Mouse (Mus musculus) intestine, embryonic 14.5 days (tissue): Measurements from ENCODE around the gene Sptan1. TPM values are rescaled to one million over a fixed set of nuclear protein-coding genes. Genes with fewer than 3 reads are reported as not detected.

ENCODE experiments used
- ATAC-seq: fragments of 200-750 bp; cut with Nextera tagmentation; replicated peaks from 2 replicates; pipeline ENCODE4 v1.8.0; 2017; ENCODE audit warnings: low read depth, moderate number of reproducible peaks, moderate TSS enrichment, moderate library complexity; ENCODE audit not compliant: low FRiP score, low TSS enrichment
- DNase-seq: peaks from one replicate; pipeline ENCODE4 v3.0.0-alpha.2; 2018; ENCODE audit warnings: low spot score
- H3K27ac ChIP-seq: fragments of 300-500 bp; sonication (generic); 2 replicates; pipeline ENCODE4 v1.5.1; 2014; ENCODE audit warnings: low read depth, mild to moderate bottlenecking, control low read depth
- H3K27me3 ChIP-seq: fragments of 300-500 bp; sonication (generic); replicated peaks from 2 replicates; pipeline ENCODE4 v1.6.1; 2014; ENCODE audit warnings: low read length, control low read depth; ENCODE audit not compliant: control insufficient read depth, insufficient read depth
- H3K36me3 ChIP-seq: fragments of 300-500 bp; sonication (generic); 2 replicates; pipeline ENCODE4 v1.6.1; 2014; ENCODE audit warnings: low read length, control low read depth; ENCODE audit not compliant: control insufficient read depth, insufficient read depth
- H3K4me1 ChIP-seq: fragments of 300-500 bp; sonication (generic); replicated peaks from 2 replicates; pipeline ENCODE4 v1.6.1; 2014; ENCODE audit warnings: low read length, control low read depth, mixed read lengths; ENCODE audit not compliant: control insufficient read depth, insufficient read depth
- H3K4me2 ChIP-seq: fragments of 300-500 bp; sonication (generic); 2 replicates; pipeline ENCODE4 v1.6.1; 2014; ENCODE audit warnings: low read length
- H3K4me3 ChIP-seq: fragments of 300-500 bp; sonication (generic); 2 replicates; pipeline ENCODE4 v1.5.1; 2014; ENCODE audit warnings: low read depth, low read length, control low read depth, mixed read lengths
- H3K9ac ChIP-seq: fragments of 300-500 bp; sonication (generic); 2 replicates; pipeline ENCODE4 v1.6.1; 2014; ENCODE audit warnings: mild to moderate bottlenecking, low read length
- H3K9me3 ChIP-seq: fragments of 300-500 bp; sonication (generic); 2 replicates; pipeline ENCODE4 v1.6.1; 2016; ENCODE audit warnings: low read length, control low read depth; ENCODE audit not compliant: control insufficient read depth
- WGBS: fragments of 180-500 bp; shearing (Covaris S2); extraction: QIAGEN DNeasy Blood & Tissue Kit; methylation state at CpG from one replicate; pipeline ENCODE4 v1.1.7; 2014; 5-methylcytosine and 5-hydroxymethylcytosine counted together
- polyA plus RNA-seq: library from polyadenylated mRNA; unstranded; fragments of >200 nt; fragmentation: Nextera tagmentation; extraction: Ambion mirVana; gene quantifications from 2 replicates; pipeline ENCODE4 v1.2.1, GENCODE M21; 2014

Gene Sptan1
- polyA plus RNA-seq, 1 experiment from 2014 or later = 131 TPM

- H3K36me3 ChIP-seq = no peaks in the 10 kb centered on the region
- no peak overlapping the region for H3K9ac ChIP-seq
These were observed 93.1 kb downstream of the Sptan1 start for GRCm38 (mm10) chr2:30058418-30058817.

DNA sequence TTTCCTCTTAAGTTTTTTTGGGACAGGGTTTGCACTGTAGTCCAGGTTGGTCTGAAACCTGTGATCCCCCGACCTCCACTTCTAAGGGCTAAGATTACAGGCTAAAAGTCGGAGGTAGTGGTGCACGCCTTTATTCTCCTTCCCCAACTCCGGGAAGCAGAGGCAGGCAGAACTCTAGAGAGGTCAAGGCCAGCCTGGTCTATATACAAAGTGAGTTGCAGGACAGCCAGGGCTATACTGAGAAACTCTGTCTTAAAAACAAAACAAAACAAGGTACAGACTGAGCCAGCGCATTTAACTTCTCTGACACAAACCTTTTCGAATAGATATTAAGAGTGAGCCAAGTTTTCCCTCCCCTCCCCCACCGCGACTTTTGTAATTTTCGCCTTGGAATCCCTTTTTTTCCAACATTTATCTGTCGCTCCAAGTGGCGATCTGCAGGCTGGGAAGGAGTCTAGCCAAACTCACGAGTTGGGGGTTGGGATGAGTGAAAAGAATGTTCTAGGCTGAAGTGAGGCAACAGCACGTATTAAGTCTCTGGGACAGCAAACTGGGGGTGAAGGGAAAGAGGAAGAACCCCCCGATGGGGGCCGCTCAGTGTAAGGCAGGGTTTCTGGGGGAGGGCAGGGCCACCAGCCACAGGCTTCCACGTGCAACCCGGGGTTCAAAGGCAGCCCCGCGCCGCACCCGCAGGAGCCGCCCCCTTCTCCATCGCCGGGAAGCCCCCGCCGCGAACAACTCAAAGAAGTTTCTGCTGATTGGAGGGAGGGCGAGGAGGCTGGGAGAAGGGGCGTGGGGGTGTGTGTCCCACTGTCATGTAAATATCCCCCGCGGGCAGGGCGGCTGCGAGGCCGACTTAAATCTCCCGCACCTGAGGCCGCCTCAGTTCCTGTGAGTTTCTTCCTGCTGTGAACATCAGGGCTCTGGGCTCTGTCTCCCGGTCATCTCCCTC lies 96.1 kb downstream of the Sptan1 start:
- WGBS = 6% methylated on average over 37 of the region's 37 CpGs
- Histone ChIP-seq H3K4me2 (peak overlapping the region; percentile 90), H3K9ac (peak overlapping the region; percentile 67), H3K36me3 (no peaks in the 10 kb centered on the region), H3K4me1 (peaks cover 21% of the 10 kb centered on the region), H3K4me3 (peak overlapping the region; percentile 57), H3K27me3 (no peaks in the 10 kb centered on the region), H3K27ac (peak overlapping the region; percentile 89), H3K9me3 (no peaks in the 10 kb centered on the region)
- peak; percentile 30 for ATAC-seq
- DNase-seq = peak; percentile 80

More at GRCm38 (mm10) chr2:30058418-30058817, 93.1 kb downstream of the Sptan1 start:
- Histone ChIP-seq H3K27ac (no peak overlapping the region), H3K4me1 (peaks cover 8% of the 10 kb centered on the region), H3K9me3 (no peaks in the 10 kb centered on the region), H3K4me2 (no peak overlapping the region), H3K27me3 (no peaks in the 10 kb centered on the region), H3K4me3 (no peak overlapping the region)
- DNase-seq (no peak), ATAC-seq (no peak)
- 58% methylated on average over 5 of the region's 5 CpGs for WGBS

DNA sequence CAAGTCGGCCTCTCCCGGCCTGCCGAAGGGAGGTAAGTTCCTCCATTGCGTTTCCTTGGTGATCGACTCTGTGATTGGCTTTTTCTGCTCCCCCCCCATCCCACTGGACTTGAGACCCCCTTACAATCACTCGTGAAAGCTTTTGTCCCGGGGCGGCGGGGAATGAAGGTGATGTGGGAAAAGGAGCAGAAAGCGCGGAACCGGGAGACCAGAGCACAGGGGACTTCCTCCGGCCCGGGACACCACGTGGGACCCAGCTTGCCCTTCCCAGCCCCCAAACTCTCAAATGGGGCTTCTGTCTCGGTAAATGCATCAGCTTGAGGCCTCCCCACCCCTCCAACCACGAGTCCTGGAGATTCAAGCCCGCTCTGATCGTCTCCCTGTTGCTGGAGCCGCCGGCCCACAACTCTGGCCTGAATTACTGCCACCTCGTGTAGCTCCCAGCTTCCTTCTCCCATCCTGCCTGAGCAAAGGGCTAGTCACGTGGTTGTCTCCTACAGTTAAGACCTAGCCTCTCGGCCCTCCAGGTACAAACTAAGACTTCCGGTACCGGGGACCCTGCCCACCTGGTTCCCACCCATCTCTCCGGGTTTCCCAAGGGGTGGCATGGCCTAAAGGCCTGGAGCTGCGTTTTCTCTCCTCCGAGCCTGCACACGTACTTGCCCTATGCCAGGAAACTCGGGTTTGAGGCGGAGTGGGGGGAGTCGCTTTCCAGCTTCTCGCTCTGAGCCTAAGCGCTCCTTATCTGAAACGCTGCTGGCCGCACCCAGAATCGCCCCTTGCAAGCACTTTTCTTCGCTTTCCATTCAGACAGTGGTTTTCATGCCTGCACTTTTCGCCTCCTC lies 97.1 kb downstream of the Sptan1 start:
- under 1% methylated on average over 40 of the region's 40 CpGs for WGBS
- H3K27ac ChIP-seq = peak overlapping the region; percentile 89
- H3K9me3 ChIP-seq = no peaks in the 10 kb centered on the region
- H3K4me3 ChIP-seq = peak overlapping the region; percentile 57
- peak; percentile 36; the same call in 1 of the 2 replicates for ATAC-seq
- peak overlapping the region; percentile 67 for H3K9ac ChIP-seq
- peaks cover 21% of the 10 kb centered on the region for H3K4me1 ChIP-seq
- DNase-seq = peak; percentile 90
- H3K4me2 ChIP-seq = peak overlapping the region; percentile 90
- no peaks in the 10 kb centered on the region for H3K27me3 ChIP-seq
- no peaks in the 10 kb centered on the region for H3K36me3 ChIP-seq

- ATAC-seq (no peak), DNase-seq (no peak)
- no peaks in the 10 kb centered on the region for H3K9me3 ChIP-seq
- H3K27me3 ChIP-seq = no peaks in the 10 kb centered on the region
- 3% methylated on average over 8 of the region's 8 CpGs for WGBS
- H3K27ac ChIP-seq = peak overlapping the region; percentile 89
- peaks cover 2% of the 10 kb centered on the region for H3K36me3 ChIP-seq
- H3K4me1 ChIP-seq = peaks cover 22% of the 10 kb centered on the region
- H3K9ac ChIP-seq = peak overlapping the region; percentile 67
- H3K4me2 ChIP-seq = peak overlapping the region; percentile 90
- peak overlapping the region; percentile 57 for H3K4me3 ChIP-seq
These were observed 97.9 kb downstream of the Sptan1 start for GRCm38 (mm10) chr2:30063235-30063634.

- no peaks in the 10 kb centered on the region for H3K9me3 ChIP-seq
- peaks cover 26% of the 10 kb centered on the region for H3K4me1 ChIP-seq
- H3K27me3 ChIP-seq = no peaks in the 10 kb centered on the region
- peak overlapping the region; percentile 57 for H3K4me3 ChIP-seq
- H3K4me2 ChIP-seq = peak overlapping the region; percentile 90
- peaks cover 8% of the 10 kb centered on the region for H3K36me3 ChIP-seq
- no peak overlapping the region; the same call in 1 of the 2 replicates for H3K27ac ChIP-seq
- WGBS = 10% methylated on average over 3 of the region's 3 CpGs
- H3K9ac ChIP-seq = peak overlapping the region; percentile 67
- DNase-seq (no peak), ATAC-seq (no peak)
These were observed 98.4 kb downstream of the Sptan1 start for GRCm38 (mm10) chr2:30063791-30064190.

- 0 out of 2 replicates have a peak overlapping the region, but pooled peaks have one; percentile 67 for H3K9ac ChIP-seq
- peaks cover 26% of the 10 kb centered on the region for H3K4me1 ChIP-seq
- H3K9me3 ChIP-seq = no peaks in the 10 kb centered on the region
- ATAC-seq (no peak), DNase-seq (no peak)
- WGBS = 37% methylated on average over 3 of the region's 3 CpGs
- peaks cover 13% of the 10 kb centered on the region for H3K36me3 ChIP-seq
- H3K27me3 ChIP-seq = no peaks in the 10 kb centered on the region
- peak overlapping the region; percentile 90 for H3K4me2 ChIP-seq
- peak overlapping the region; percentile 57 for H3K4me3 ChIP-seq
- H3K27ac ChIP-seq = no peak overlapping the region; the same call in 1 of the 2 replicates
These were observed 98.9 kb downstream of the Sptan1 start for GRCm38 (mm10) chr2:30064298-30064697.

- under 1% methylated on average over 77 of the region's 101 CpGs for WGBS
- ATAC-seq (peak; percentile 90), DNase-seq (peak; percentile 93)
- Histone ChIP-seq H3K9ac (peak overlapping the region; percentile 98), H3K36me3 (peaks cover 28% of the 10 kb centered on the region), H3K4me2 (peak overlapping the region; percentile 63), H3K27ac (peak overlapping the region; percentile 99), H3K9me3 (no peaks in the 10 kb centered on the region), H3K27me3 (no peaks in the 10 kb centered on the region), H3K4me1 (peaks cover 24% of the 10 kb centered on the region), H3K4me3 (peak overlapping the region; percentile 98)
These were observed 100.9 kb downstream of the Sptan1 start for GRCm38 (mm10) chr2:30066046-30066901.
